Mouse (Mus musculus): ENCODE measurements around the gene Itm2c. TPM values are rescaled to one million over a fixed set of nuclear protein-coding genes. Genes with fewer than 3 reads are reported as not detected.

The Itm2c gene
- polyA plus RNA-seq, 1 experiment from 2014 or later = 210 TPM

DNA sequence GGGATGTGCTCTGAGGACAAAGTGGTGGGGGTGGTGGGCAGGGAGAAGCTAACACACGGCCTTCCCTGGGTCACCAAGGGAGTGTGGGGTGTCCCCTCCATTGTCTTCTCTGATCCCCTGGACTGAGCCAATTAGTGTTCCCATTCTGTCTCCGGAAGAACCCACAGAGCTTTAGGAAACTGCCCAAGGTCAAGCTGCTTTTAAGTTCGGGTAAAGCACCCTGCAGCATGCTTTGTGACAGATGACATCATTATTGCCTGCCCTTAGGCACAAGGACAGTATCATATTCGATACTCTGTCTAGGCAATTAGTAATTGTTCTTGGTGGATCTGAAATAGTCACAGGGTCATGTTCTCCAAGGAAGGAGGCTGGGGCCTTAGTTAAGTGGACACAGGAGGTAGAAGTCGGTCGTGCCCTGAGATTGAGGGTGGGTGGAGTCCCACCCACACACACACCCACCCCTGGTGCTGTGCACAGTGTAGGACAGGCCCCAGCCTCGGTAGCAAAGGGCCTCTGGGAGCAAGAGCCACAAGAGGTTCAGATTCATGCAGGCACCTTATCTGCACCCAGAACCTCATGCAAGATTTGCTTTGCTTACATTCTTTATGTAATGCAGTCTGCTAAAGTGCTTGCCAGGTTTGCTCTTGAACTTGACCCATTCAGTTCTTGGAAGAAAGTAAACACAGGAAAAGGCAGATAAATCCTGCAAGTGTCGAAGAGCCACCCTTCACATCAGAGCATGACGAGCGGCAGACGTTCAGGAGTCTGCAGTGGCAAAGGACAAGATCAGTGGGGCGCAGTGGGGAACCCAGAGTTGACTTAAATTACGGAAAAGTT is 14.9 kb downstream of the Itm2c start:
- ATAC-seq (ENCODE audit: low read depth) = peak; percentile 92
- H3K4me2 ChIP-seq (ENCODE audit: low read depth, low read length) = no peak overlapping the region
- H3K9me3 ChIP-seq (ENCODE audit: control insufficient read depth, low read length) = no peaks in the 10 kb centered on the region
- no peak overlapping the region for H3K4me3 ChIP-seq (ENCODE audit: low read length)
- peaks cover 16% of the 10 kb centered on the region for H3K4me1 ChIP-seq (replicated peaks; ENCODE audit: control insufficient read depth, insufficient read depth, low read length)
- H3K36me3 ChIP-seq (ENCODE audit: control insufficient read depth, insufficient read depth, low read length) = peaks cover 32% of the 10 kb centered on the region
- no peak overlapping the region; the same call in 1 of the 2 replicates for H3K9ac ChIP-seq (ENCODE audit: low read length)
- 17% methylated on average over 13 of the region's 13 CpGs for WGBS
- H3K27me3 ChIP-seq (ENCODE audit: control insufficient read depth, insufficient read depth, low read depth, low read length) = no peaks in the 10 kb centered on the region
- peak overlapping the region; percentile 28 for H3K27ac ChIP-seq (ENCODE audit: low read length)

DNA sequence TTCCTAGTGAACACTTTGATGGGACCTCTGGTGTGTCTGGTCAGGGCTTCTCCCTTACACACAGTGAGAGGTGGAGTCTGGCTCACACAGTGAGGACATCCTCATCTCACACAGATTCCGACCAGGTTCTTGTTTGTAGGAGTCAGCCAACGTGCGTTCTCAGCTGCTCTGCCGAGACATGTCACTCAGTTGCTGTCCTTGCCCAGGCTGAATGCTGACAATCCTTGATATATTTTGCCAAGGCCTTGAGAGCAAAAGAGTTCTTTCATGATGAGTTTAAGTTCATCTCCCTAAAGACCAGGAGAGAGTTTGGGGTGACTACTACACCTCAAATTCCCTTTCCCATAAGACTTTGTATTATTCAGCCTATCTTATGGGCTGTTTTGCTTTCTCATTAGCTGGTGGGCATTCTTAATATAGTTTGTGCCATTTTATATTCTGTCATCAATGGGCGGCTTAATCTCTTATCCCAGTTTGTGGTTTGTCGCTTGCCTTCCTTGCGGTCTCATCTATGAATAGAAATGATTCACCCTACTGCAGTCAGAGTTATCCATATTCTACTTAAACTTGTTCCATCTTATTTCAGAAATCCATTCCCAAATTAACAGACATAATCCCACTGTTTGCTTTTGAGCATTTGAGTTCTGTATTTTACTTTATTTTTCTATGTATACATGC is 19.1 kb downstream of the Itm2c start:
- no peaks in the 10 kb centered on the region for H3K27me3 ChIP-seq (ENCODE audit: control insufficient read depth, insufficient read depth, low read depth, low read length)
- ATAC-seq (ENCODE audit: low read depth) = no peak
- no peak overlapping the region for H3K9ac ChIP-seq (ENCODE audit: low read length)
- H3K36me3 ChIP-seq (ENCODE audit: control insufficient read depth, insufficient read depth, low read length) = 0 out of 2 replicates have a peak, but pooled peaks cover under 1% of the 10 kb centered on the region
- H3K4me2 ChIP-seq (ENCODE audit: low read depth, low read length) = no peak overlapping the region
- WGBS = 85% methylated on average over 7 of the region's 7 CpGs
- H3K9me3 ChIP-seq (ENCODE audit: control insufficient read depth, low read length) = no peaks in the 10 kb centered on the region
- no peak overlapping the region for H3K27ac ChIP-seq (ENCODE audit: low read length)
- no peak overlapping the region for H3K4me3 ChIP-seq (ENCODE audit: low read length)
- H3K4me1 ChIP-seq (replicated peaks; ENCODE audit: control insufficient read depth, insufficient read depth, low read length) = peaks cover 15% of the 10 kb centered on the region

DNA sequence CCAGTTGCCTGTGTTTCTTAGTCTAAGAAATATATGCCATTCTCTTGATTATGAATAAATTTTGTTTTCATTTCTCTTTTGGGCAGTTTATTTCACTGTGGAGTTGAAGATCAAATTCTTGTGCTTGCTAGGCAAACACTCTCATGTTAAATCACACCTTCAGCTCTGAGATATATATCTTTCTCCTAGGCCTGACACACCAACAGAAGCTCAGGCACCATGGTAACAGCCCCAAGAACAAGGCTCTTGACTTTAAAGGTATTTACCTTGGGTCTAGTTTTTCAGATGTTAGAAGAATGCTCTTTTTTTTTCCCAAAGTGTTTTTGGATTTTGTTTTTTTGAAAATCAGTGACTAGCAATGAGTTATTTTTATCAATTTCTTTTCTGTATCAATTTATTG is 21.8 kb downstream of the Itm2c start:
- Histone ChIP-seq H3K36me3 (ENCODE audit: control insufficient read depth, insufficient read depth, low read length) (no peaks in the 10 kb centered on the region), H3K9ac (ENCODE audit: low read length) (no peak overlapping the region), H3K9me3 (ENCODE audit: control insufficient read depth, low read length) (no peaks in the 10 kb centered on the region), H3K27ac (ENCODE audit: low read length) (peak overlapping the region; percentile 40; the same call in 1 of the 2 replicates), H3K4me1 (replicated peaks; ENCODE audit: control insufficient read depth, insufficient read depth, low read length) (0 out of 2 replicates have a peak, but pooled peaks cover 3% of the 10 kb centered on the region), H3K27me3 (ENCODE audit: control insufficient read depth, insufficient read depth, low read depth, low read length) (no peaks in the 10 kb centered on the region), H3K4me2 (ENCODE audit: low read depth, low read length) (no peak overlapping the region), H3K4me3 (ENCODE audit: low read length) (no peak overlapping the region)
- peak; percentile 70 for ATAC-seq (ENCODE audit: low read depth)

GRCm38 (mm10) chr1:85916830-85917450 is 22.9 kb downstream of the Itm2c start:
- peak; percentile 60; the same call in 1 of the 2 replicates for ATAC-seq (ENCODE audit: low read depth)
- WGBS = 51% methylated on average over 4 of the region's 4 CpGs

GRCm38 (mm10) chr1:85919621-85920020 is 25.5 kb downstream of the Itm2c start:
- ATAC-seq (ENCODE audit: low read depth) = no peak
- Histone ChIP-seq H3K27me3 (ENCODE audit: control insufficient read depth, insufficient read depth, low read depth, low read length) (no peaks in the 10 kb centered on the region), H3K4me1 (replicated peaks; ENCODE audit: control insufficient read depth, insufficient read depth, low read length) (peaks cover 5% of the 10 kb centered on the region; the same call in 1 of the 2 replicates), H3K36me3 (ENCODE audit: control insufficient read depth, insufficient read depth, low read length) (no peaks in the 10 kb centered on the region), H3K9ac (ENCODE audit: low read length) (no peak overlapping the region), H3K4me3 (ENCODE audit: low read length) (no peak overlapping the region), H3K4me2 (ENCODE audit: low read depth, low read length) (no peak overlapping the region), H3K9me3 (ENCODE audit: control insufficient read depth, low read length) (no peaks in the 10 kb centered on the region), H3K27ac (ENCODE audit: low read length) (no peak overlapping the region)
- WGBS = 74% methylated on average over 7 of the region's 7 CpGs

More at GRCm38 (mm10) chr1:85916830-85917450, 22.9 kb downstream of the Itm2c start:
- Histone ChIP-seq H3K9me3 (ENCODE audit: control insufficient read depth, low read length) (no peaks in the 10 kb centered on the region), H3K4me2 (ENCODE audit: low read depth, low read length) (no peak overlapping the region), H3K4me1 (replicated peaks; ENCODE audit: control insufficient read depth, insufficient read depth, low read length) (peaks cover 5% of the 10 kb centered on the region; the same call in 1 of the 2 replicates), H3K27ac (ENCODE audit: low read length) (no peak overlapping the region), H3K27me3 (ENCODE audit: control insufficient read depth, insufficient read depth, low read depth, low read length) (no peaks in the 10 kb centered on the region), H3K36me3 (ENCODE audit: control insufficient read depth, insufficient read depth, low read length) (no peaks in the 10 kb centered on the region), H3K9ac (ENCODE audit: low read length) (no peak overlapping the region), H3K4me3 (ENCODE audit: low read length) (no peak overlapping the region)

DNA sequence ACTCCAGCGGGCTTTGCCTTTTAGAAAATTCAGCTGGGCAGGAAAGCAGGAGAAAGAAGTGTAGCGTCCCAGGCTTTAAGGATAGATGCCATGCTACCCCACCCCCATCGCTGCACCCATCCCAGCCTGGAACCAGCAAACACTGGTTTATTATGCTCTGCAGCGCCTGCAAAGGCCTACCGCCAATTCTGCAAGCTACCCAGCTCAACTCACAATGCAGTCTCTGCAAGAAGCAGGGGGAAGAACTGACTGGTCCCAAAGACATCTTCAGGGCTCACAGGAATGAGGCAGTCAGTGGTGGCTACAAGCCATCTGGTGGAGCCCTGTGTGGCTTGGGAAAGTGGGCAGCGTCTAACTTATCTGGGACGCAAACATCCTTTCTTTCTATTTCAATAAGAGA is 27.6 kb downstream of the Itm2c start:
- Histone ChIP-seq H3K27me3 (ENCODE audit: control insufficient read depth, insufficient read depth, low read depth, low read length) (no peaks in the 10 kb centered on the region), H3K9me3 (ENCODE audit: control insufficient read depth, low read length) (no peaks in the 10 kb centered on the region), H3K27ac (ENCODE audit: low read length) (no peak overlapping the region), H3K4me1 (replicated peaks; ENCODE audit: control insufficient read depth, insufficient read depth, low read length) (peaks cover 2% of the 10 kb centered on the region; the same call in 1 of the 2 replicates), H3K36me3 (ENCODE audit: control insufficient read depth, insufficient read depth, low read length) (no peaks in the 10 kb centered on the region), H3K4me3 (ENCODE audit: low read length) (no peak overlapping the region), H3K9ac (ENCODE audit: low read length) (no peak overlapping the region), H3K4me2 (ENCODE audit: low read depth, low read length) (no peak overlapping the region)
- ATAC-seq (ENCODE audit: low read depth) = peak; percentile 19; the same call in 1 of the 2 replicates
- WGBS = 79% methylated on average over 7 of the region's 7 CpGs

DNA sequence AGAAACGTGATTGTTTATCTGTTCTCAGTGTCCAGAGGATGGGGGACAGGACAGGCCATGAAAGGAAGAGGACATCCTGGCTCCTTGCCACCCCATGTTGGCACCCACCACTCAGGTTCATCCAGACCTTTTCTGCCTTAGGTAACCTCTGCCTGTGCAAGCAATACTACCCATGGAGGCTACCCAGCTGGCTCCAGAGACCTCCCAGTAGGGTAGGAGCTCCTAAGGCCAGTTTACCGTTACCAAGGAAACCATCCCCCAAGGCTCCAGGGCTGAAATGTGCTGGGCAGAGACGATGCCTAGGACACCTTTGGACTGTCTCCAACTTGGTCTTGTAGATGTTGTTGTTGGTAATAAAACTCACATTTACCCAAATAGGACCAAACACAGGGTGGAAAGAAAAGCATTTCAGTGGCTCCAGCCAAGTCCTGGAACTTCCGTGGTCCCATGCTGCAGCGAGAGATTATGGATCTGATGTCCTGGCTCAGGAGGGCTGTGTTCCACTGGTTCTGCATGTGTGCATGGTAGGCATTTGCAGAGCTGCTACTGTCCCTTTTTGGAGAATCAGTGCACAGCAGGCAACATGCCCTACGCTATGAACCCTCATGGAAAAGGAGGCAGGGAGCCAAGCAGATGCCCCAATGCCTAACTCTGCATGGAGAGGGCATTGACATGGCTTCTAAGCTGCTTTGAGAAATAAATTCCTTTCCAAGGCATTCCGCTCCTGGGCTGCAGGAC is 28.2 kb downstream of the Itm2c start:
- H3K4me2 ChIP-seq (ENCODE audit: low read depth, low read length) = no peak overlapping the region
- no peak overlapping the region for H3K9ac ChIP-seq (ENCODE audit: low read length)
- H3K4me3 ChIP-seq (ENCODE audit: low read length) = no peak overlapping the region
- no peaks in the 10 kb centered on the region for H3K27me3 ChIP-seq (ENCODE audit: control insufficient read depth, insufficient read depth, low read depth, low read length)
- H3K36me3 ChIP-seq (ENCODE audit: control insufficient read depth, insufficient read depth, low read length) = no peaks in the 10 kb centered on the region
- peaks cover 2% of the 10 kb centered on the region; the same call in 1 of the 2 replicates for H3K4me1 ChIP-seq (replicated peaks; ENCODE audit: control insufficient read depth, insufficient read depth, low read length)
- WGBS = 57% methylated on average over 7 of the region's 7 CpGs
- ATAC-seq (ENCODE audit: low read depth) = 0 out of 2 replicates have a peak, but pooled peaks have one; percentile 4
- H3K9me3 ChIP-seq (ENCODE audit: control insufficient read depth, low read length) = no peaks in the 10 kb centered on the region
- H3K27ac ChIP-seq (ENCODE audit: low read length) = no peak overlapping the region

- Histone ChIP-seq H3K27me3 (ENCODE audit: control insufficient read depth, insufficient read depth, low read depth, low read length) (no peaks in the 10 kb centered on the region), H3K36me3 (ENCODE audit: control insufficient read depth, insufficient read depth, low read length) (no peaks in the 10 kb centered on the region), H3K9ac (ENCODE audit: low read length) (no peak overlapping the region), H3K4me1 (replicated peaks; ENCODE audit: control insufficient read depth, insufficient read depth, low read length) (peaks cover 2% of the 10 kb centered on the region; the same call in 1 of the 2 replicates), H3K9me3 (ENCODE audit: control insufficient read depth, low read length) (no peaks in the 10 kb centered on the region), H3K4me3 (ENCODE audit: low read length) (no peak overlapping the region), H3K27ac (ENCODE audit: low read length) (no peak overlapping the region), H3K4me2 (ENCODE audit: low read depth, low read length) (no peak overlapping the region)
- WGBS = 69% methylated on average over 5 of the region's 5 CpGs
- no peak for ATAC-seq (ENCODE audit: low read depth)
Measured at GRCm38 (mm10) chr1:85922865-85923211, 28.8 kb downstream of the Itm2c start.

Data from lung, embryonic 16.5 days (tissue).